Mouse (Mus musculus) CD8-positive naive resting alpha-beta T cell, adult 2 months (primary cell): ENCODE measurements around the gene Golga2.

ENCODE experiments used
- DNase-seq, 2 experiments: peaks; one replicate each; pipeline ENCODE4 v3.0.0; 2022; ENCODE audit warnings: low read depth in 2 of 2, low spot score in 2 of 2

Golga2 gene

DNA sequence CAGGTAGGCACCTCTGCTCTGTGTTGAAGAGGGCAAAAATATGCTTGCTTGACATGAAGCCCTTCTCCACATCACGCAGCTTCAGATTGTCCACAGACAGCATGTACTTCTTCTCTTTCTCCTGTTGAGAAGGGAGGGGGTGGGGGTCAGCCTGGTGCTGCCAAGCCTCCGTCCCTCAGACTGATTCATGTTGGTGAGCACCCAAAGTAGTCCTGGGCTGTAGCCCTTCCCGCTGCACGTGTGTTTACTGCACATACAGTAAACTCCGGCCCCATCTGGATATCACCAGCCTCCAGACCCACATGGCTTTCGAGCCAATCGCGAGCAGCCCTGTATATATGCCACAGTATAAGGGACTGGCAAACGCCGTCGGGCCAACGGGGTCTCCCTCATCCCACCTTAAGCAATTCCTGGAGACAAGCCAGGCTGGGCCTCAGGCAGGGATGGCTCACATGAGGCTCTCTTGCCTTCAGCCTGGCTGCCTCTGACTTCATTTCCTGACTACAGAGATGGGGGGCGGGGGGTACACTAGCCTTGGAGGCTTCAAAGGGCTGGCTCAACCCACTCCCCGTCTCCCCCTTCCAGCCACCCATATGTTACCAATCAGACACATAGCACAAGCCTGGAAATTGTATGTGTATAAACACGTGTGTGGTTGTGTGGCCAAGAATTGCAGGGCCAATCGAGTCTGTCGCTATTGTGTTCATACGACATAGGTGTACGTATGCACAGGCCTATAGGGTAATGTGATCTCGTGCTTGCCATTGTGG is 29.9 kb downstream of the Golga2 start:
- no peak for DNase-seq

DNA sequence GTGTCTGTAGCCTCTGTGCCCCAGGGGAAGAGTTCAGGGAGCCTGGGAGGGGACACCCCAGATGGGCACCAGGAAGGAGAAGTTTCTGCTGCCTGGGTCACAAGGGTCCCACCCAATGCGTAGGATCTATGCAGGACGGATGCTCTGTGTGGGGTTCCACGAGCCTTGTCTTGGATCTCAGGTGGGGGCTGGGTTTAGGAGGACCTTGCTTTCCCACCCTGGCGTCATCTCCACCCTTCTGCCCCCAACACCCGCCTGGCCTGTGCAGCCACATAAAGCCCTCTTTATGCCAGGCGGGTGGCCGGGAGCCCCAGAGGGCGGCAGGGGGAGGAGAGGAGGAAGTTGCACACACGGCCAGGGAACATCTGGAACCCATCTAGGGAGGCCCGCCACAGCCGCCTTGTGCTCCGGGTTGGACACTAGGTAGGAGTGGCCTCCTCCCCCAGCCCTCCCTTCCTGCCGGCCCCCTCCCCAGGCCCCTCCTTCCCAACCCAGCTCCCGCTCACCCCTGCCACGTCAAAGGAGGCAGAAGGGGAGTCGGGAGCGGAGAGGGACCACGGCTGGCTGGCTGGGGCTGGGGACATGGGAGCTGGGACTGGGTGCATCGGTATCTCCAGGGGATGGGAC is 30.7 kb downstream of the Golga2 start:
- DNase-seq: no peak

DNA sequence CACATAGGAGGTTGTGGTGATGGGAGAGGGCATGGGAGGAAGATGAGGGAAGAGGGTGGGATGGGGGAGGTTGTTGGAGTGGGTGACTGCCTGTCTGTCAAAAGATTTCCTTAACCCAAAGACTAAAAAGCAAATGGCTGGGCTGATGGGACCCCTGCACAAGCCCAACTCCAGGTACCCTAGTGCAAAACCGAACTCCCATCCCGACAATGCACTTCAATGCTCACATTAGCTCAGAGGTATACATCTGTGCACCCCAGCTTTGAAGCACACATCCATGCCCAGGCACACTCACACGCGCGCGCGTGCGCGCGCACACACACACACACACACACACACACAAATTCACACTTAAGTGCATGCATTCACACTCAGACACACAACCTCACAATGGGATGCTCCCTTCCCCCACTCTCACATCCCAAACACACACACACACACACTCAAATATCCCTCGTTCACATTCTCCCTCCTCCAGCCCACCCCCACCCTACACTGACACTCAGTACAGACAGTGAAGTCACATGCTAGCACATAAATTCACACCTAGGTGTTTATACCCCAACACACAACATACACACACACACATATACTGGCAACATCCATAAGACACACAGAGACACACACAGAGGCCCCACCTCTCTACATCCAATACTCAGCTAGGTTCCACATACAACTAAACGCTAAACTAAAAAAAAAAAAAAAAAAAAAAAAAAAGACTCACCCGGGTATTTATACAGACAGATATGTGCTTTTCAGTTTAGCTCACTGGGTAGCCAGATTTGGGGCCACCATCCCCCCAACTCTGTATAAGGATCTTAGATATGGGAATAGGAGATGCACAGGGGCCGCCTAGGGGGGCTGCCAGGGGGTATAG is 31.8 kb downstream of the Golga2 start:
- DNase-seq: no peak

GRCm38 (mm10) chr2:32319586-32320580 is 32.7 kb downstream of the Golga2 start:
- no peak for DNase-seq

DNA sequence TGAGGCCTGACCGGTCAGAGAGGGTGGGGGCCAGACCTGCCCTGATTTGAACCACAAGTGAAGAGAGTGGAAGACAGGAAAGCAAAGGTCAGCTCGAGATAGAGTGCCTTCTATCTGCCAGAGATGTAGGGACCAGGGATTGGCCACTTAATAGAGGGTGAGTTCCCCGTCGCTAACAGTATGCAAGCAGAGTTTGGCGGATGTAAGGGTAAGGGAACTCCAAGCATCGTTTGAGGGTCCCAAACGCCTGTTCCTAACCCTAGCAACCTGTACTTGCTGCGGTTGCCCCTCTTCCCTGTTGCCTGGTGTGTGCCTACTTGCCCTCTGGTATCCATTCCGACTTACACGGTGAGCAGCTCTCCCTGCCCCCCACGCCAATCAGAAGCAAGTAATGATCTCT is 33.5 kb downstream of the Golga2 start:
- DNase-seq: no peak

GRCm38 (mm10) chr2:32321591-32322298 is 34.6 kb downstream of the Golga2 start:
- DNase-seq: no peak

GRCm38 (mm10) chr2:32322754-32323741 is 35.9 kb downstream of the Golga2 start:
- DNase-seq: no peak

DNA sequence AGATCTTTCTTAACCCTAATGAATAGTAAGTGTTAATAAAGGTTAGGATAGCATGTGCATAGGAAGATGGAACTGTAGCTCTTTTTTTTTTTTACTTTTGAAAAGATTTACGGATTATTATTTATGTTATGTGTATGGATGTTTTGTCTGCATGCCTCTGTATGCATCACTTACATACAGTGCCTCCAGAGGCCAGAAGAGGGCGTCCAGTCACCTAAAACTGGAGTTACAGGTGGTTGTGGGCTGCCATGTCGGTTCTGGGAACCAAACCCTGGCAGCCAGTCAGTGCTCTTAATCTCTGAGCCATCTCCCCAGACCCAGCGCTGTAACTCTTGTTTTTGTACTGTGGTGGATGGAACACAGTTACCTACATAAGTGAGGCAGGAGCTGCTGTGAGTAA is 37.1 kb downstream of the Golga2 start:
- no peak for DNase-seq

- DNase-seq: no peak
Observed at GRCm38 (mm10) chr2:32325342-32325741, 38.2 kb downstream of the Golga2 start.

DNA sequence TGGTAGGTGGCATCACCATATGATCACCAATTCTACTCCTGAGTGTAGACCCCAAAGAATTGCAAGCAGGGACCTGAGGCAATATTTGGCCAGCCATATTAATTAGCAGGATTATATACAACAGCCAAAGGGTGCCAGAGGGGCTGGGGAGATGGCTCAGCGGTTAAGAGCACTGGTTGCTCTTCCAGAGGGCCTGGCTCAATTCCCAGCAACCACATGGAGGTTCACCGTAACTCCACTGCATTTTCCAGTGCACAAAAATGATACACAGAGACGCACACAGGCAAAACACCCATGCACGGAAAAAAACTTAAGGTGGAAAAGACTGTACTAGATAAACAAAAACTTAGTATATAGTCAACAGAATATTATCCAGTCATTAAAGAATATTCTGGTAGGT is 40.0 kb downstream of the Golga2 start:
- no peak for DNase-seq

DNA sequence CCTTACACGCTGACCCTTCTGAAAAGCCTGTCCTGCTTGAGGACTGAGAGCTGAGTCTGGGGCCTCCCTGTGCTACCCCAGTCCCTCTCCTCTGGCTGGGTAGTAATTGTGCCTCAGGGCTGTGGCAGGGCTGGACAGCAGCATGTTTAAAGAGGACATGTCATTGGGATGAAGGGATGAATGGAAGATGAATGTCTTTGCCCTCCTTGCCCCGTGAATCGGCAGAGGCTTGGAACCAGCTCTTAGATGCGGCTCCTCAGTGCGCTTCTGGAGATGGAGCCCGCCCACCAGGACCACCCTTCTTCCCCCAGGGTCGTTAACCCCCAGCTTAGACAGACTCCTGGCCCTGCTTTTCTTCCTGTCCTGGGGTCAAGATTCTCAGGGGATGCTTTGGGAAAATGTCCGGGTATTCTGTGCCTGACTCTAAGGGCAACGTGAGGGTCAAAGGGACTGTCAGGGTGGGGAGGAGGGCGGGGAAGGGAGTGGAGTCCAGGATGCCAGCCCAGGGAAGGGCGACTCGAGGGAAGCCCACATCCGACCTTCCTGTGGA is 41.8 kb downstream of the Golga2 start:
- DNase-seq: no peak

- DNase-seq: no peak
Observed at GRCm38 (mm10) chr2:32329531-32329930, 42.3 kb downstream of the Golga2 start.

DNA sequence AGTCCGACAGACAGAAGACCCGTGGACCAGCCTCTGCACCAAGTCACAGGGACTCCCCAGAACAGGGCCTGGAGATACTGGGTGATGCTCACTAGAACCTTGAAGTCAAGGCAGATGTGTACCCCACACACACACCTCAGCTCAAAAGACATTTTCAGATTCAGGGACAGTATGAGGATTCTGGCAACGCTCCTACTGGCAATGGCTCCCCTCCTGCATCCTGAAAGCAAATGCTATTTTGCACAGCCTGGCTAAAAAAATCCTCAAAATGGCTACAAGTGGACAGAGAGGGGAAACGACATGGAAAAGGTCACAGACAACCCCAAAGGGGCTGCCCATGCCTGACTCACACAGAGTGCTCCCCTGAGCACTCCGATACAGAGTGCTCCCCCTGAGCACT is 45.0 kb downstream of the Golga2 start:
- DNase-seq: no peak

DNA sequence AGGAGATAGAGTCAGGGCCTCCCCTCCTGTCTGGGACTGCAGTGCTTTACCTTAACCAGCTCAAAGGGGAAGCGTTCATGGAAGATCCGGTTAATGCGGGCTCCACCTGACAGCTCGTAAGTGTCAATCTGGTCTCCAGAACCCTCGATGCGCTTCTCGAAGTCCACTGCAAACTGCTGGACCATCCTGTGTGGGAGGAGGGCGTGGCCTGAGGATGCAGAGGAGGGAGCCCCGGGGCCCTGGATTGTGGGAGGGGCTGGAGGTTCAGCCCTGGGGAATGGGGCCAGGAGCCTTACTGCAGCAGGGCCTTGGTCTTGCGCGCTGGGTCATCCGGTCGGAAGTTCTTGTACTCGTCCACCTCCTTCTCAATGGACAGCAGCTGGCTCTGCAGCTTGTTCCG is 48.7 kb downstream of the Golga2 start:
- no peak for DNase-seq

- no peak for DNase-seq
Observed at GRCm38 (mm10) chr2:32339912-32340642, 52.9 kb downstream of the Golga2 start.

DNA sequence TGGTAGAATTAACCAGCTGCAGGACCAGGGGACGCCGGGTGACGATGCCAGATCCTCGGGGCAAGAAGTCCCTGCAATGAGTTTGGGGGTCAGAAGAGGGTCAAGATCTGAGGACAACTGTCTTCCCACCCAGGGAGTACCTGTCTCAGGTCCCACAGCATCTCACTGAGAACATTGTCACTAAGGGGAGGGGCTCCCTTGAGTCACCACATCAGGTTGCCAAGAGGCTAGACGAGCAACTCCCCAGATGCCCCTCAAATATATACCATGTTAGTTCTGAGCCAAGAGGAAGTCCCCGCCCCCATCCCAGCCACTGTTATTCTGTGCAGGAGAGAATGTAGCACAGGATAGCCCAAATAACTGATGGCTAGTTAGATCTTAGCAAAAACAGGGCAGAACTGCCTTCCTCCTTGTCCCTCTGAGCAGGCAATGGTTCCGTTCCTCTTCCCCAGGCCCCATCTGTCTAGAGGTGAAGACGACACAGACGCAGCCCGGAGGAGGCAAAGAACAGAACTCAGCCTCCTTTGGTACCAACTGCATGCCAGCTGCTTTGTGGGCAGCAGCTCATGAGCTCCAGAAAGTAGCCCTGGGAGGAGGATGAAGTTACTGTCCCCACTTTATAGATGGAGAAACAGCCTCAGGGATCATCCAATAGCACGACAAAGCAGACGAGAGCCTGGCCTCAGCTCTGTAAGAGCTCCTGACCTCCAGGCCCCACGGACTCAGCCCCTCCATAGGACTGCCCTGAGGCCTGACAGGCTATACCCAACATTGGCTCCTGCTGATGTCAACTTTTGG is 53.9 kb downstream of the Golga2 start:
- no peak for DNase-seq

DNA sequence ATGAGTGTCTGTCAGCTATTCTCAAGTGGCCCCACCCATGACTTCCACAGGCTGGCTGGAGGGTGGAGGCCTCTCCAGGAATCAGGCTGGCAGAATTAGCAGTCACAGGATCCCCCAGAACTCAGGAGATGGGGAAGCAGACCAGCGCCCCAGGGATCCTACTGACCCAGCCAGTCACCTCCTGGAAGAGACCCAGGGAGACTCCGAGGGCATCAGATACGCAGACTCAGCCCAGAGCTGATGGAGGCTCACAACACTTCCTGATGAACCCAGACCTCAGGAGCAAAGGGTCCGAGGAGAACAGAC is 54.4 kb downstream of the Golga2 start:
- no peak for DNase-seq
